Mouse (Mus musculus) neural tube, embryonic 14.5 days (tissue): ENCODE data around the gene Borcs6. TPM values are rescaled to one million over a fixed set of nuclear protein-coding genes. Genes with fewer than 3 reads are reported as not detected.
A peak's percentile ranks its signal among the peaks of the same experiment; 100 is the strongest.
"Not testable (repeated sequence)": the region's sequence is repeated elsewhere in the genome, so short reads cannot be mapped to it uniquely, and the experiment has no call there.

Experiments
- ATAC-seq: fragments of 200-750 bp; cut with Nextera tagmentation; 2 replicates; pipeline ENCODE4 v1.8.0; 2017; ENCODE audit warnings: low read depth, mild to moderate bottlenecking, moderate TSS enrichment, moderate library complexity
- H3K27ac ChIP-seq: fragments of 300-500 bp; sonication (generic); 2 replicates; pipeline ENCODE4 v1.5.1; 2014; ENCODE audit warnings: low read depth, mild to moderate bottlenecking, control low read depth, low read length, moderate library complexity, mixed read lengths
- H3K27me3 ChIP-seq: fragments of 300-500 bp; sonication (generic); 2 replicates; pipeline ENCODE4 v1.6.1; 2014; ENCODE audit warnings: low read length; ENCODE audit not compliant: control insufficient read depth, insufficient read depth
- H3K36me3 ChIP-seq: fragments of 300-500 bp; sonication (generic); 2 replicates; pipeline ENCODE4 v1.6.1; 2014; ENCODE audit warnings: low read length, mixed read lengths; ENCODE audit not compliant: control insufficient read depth, insufficient read depth
- H3K4me1 ChIP-seq: fragments of 300-500 bp; sonication (generic); 2 replicates; pipeline ENCODE4 v1.6.1; 2014; ENCODE audit warnings: low read length; ENCODE audit not compliant: control insufficient read depth, insufficient read depth
- H3K4me2 ChIP-seq: fragments of 300-500 bp; sonication (generic); 2 replicates; pipeline ENCODE4 v1.6.1; 2014; ENCODE audit warnings: mild to moderate bottlenecking, low read depth, low read length, control low read depth
- H3K4me3 ChIP-seq: fragments of 300-500 bp; sonication (generic); 2 replicates; pipeline ENCODE4 v1.5.1; 2014; ENCODE audit warnings: low read depth, low read length, control low read depth, mixed read lengths
- H3K9ac ChIP-seq: fragments of 300-500 bp; sonication (generic); replicated peaks from 2 replicates; pipeline ENCODE4 v1.6.1; 2014; ENCODE audit warnings: low read depth, mild to moderate bottlenecking, control low read depth, low read length, mixed read lengths
- H3K9me3 ChIP-seq: fragments of 300-500 bp; sonication (generic); 2 replicates; pipeline ENCODE4 v1.6.1; 2016; ENCODE audit warnings: low read length; ENCODE audit not compliant: control insufficient read depth
- WGBS: fragments of 180-500 bp; shearing (Covaris S2); extraction: QIAGEN DNeasy Blood & Tissue Kit; methylation state at CpG from one replicate; pipeline ENCODE4 v1.1.7; 2014; 5-methylcytosine and 5-hydroxymethylcytosine counted together
- polyA plus RNA-seq: library from polyadenylated mRNA; unstranded; fragments of >200 nt; fragmentation: Nextera tagmentation; extraction: Ambion mirVana; gene quantifications from 2 replicates; pipeline ENCODE4 v1.2.1, GENCODE M21; 2014

Gene Borcs6
- polyA plus RNA-seq = 16.1 and 17.7 TPM in 2 replicates

DNA sequence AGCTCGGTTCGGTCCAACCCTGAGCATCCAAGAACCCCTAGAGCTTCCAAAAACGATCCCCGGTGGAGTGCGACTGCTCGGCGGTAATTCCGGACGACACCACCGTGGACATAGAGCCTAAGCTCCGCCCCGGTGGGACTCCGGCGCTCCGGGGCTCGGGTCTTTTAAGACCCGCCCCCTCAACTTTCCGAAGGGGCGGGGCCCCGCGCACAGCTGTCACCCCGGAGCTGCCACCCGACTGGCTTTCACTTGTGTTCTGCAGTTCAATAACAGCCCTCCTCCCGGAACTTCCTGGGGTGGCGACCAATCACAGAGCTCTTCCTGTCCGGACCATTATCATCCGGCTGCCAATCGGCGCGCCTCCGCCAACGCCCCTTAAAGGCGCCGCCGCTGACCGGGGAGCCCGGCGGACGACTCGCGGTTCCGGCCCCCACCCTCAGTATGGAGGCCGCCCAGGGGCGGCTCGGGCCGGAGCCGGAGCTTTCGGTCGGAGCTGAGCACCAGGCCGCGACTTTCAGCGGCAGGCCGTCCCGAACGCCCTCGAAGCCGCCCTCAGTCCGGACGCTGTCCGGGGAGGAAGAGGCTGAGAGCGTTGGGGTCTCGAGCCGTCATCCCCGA lies at the start of gene Borcs6:
Borcs6 (plus strand) TSS at position 361 of the 618 bp plus-strand sequence.
- Histone ChIP-seq H3K4me3 (peak within 1 kb of the TSS; percentile 85), H3K4me2 (peak within 1 kb of the TSS; percentile 79), H3K9me3 (no peaks in the 10 kb centered on the region), H3K27me3 (no peaks in the 10 kb centered on the region), H3K4me1 (peaks cover 23% of the 10 kb centered on the region), H3K36me3 (no peaks in the 10 kb centered on the region), H3K9ac (peak within 1 kb of the TSS; percentile 80), H3K27ac (peak within 1 kb of the TSS; percentile 91)
- ATAC-seq = peak; percentile 92
- under 1% methylated on average over 63 of the region's 64 CpGs for WGBS

- H3K27ac ChIP-seq = no peak overlapping the region
- 91% methylated on average over 15 of the region's 15 CpGs for WGBS
- no peaks in the 10 kb centered on the region for H3K27me3 ChIP-seq
- H3K9me3 ChIP-seq = no peaks in the 10 kb centered on the region
- peaks cover 6% of the 10 kb centered on the region; the same call in 1 of the 2 replicates for H3K4me1 ChIP-seq
- no peaks in the 10 kb centered on the region for H3K36me3 ChIP-seq
- ATAC-seq = no peak
- no peak overlapping the region for H3K9ac ChIP-seq
- H3K4me2 ChIP-seq = no peak overlapping the region
- H3K4me3 ChIP-seq = no peak overlapping the region
Observed at GRCm38 (mm10) chr11:69010400-69011323, 48.9 kb upstream of the Borcs6 start.

DNA sequence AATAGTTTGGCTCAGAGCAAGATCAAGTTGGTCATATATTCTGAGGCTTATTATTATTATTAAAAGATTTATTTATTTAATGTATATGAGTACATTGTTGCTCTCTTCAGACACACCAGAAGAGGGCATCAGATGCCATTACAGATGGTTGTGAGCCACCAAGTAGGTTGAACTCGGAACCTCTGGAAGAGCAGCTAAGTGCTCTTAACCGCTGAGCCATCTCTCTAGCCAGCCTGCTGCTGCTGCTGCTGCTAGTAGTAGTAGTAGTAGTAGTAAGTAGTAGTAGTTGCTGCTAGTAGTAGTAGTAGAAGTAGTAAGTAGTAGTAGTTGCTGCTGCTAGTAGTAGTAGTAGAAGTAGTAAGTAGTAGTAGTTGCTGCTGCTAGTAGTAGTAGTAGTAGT lies 48.1 kb upstream of the Borcs6 start:
- peak overlapping the region; percentile 67 for H3K4me2 ChIP-seq
- H3K27me3 ChIP-seq, H3K36me3 ChIP-seq, H3K4me1 ChIP-seq, ATAC-seq, H3K9ac ChIP-seq, H3K9me3 ChIP-seq: not testable (repeated sequence)
- H3K27ac ChIP-seq = peak overlapping the region; percentile 89; the same call in 1 of the 2 replicates
- peak overlapping the region; percentile 46 for H3K4me3 ChIP-seq
- WGBS = 78% methylated on average over 2 of the region's 2 CpGs

GRCm38 (mm10) chr11:69012071-69012601 lies 47.4 kb upstream of the Borcs6 start:
- H3K27ac ChIP-seq = peak overlapping the region; percentile 89
- peak overlapping the region; percentile 63 for H3K9ac ChIP-seq
- peaks cover 12% of the 10 kb centered on the region for H3K4me1 ChIP-seq
- H3K27me3 ChIP-seq = no peaks in the 10 kb centered on the region
- H3K4me2 ChIP-seq = peak overlapping the region; percentile 67
- ATAC-seq = peak; percentile 60
- no peaks in the 10 kb centered on the region for H3K36me3 ChIP-seq
- 1% methylated on average over 18 of the region's 18 CpGs for WGBS
- peak overlapping the region; percentile 46 for H3K4me3 ChIP-seq
- no peaks in the 10 kb centered on the region for H3K9me3 ChIP-seq

- ATAC-seq = peak; percentile 96
- no peaks in the 10 kb centered on the region for H3K9me3 ChIP-seq
- no peaks in the 10 kb centered on the region for H3K27me3 ChIP-seq
- no peaks in the 10 kb centered on the region for H3K36me3 ChIP-seq
- H3K4me3 ChIP-seq = peak within 1 kb of the TSS; percentile 60
- H3K4me1 ChIP-seq = peaks cover 10% of the 10 kb centered on the region
- H3K27ac ChIP-seq = peak within 1 kb of the TSS; percentile 85
- peak within 1 kb of the TSS; percentile 83 for H3K9ac ChIP-seq
- peak within 1 kb of the TSS; percentile 67 for H3K4me2 ChIP-seq
- WGBS = 6% methylated on average over 38 of the region's 38 CpGs
Observed at GRCm38 (mm10) chr11:69015644-69016441, 43.7 kb upstream of the Borcs6 start, which contains the start of gene Ctc1. Ctc1 (plus strand) TSS chr11:69015911.

DNA sequence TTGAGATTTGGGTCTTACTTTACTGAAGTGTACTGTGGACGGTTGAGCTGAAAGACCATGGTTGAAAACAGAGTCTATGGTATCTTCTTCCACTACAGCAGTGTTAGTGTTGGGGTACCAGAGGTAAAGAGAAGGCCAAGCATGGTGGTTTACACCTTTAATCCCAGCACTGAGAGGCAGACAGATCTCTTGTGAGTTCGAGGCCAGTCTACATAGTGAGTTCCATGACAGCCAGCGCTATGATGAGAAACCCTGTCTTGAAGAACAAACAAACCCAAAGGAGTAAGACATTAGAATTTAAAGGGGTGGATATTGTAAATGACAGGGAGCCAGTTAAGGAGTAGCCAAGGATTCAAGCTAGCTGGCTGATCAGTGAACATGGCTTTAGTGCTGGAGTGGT lies 42.8 kb upstream of the Borcs6 start:
- 72% methylated on average over 3 of the region's 3 CpGs for WGBS
- H3K4me3 ChIP-seq = peak overlapping the region; percentile 60
- H3K4me1 ChIP-seq = peaks cover 7% of the 10 kb centered on the region
- no peaks in the 10 kb centered on the region for H3K36me3 ChIP-seq
- peak overlapping the region; percentile 85; the same call in 1 of the 2 replicates for H3K27ac ChIP-seq
- no peaks in the 10 kb centered on the region for H3K9me3 ChIP-seq
- peak overlapping the region; percentile 67 for H3K4me2 ChIP-seq
- H3K27me3 ChIP-seq = no peaks in the 10 kb centered on the region
- peak overlapping the region; percentile 83 for H3K9ac ChIP-seq
- ATAC-seq = no peak

- Histone ChIP-seq H3K4me3 (no peak overlapping the region), H3K4me1 (peaks cover 7% of the 10 kb centered on the region), H3K4me2 (no peak overlapping the region), H3K27me3 (no peaks in the 10 kb centered on the region), H3K36me3 (peaks cover 33% of the 10 kb centered on the region), H3K9me3 (no peaks in the 10 kb centered on the region), H3K9ac (no peak overlapping the region), H3K27ac (no peak overlapping the region)
- no peak for ATAC-seq
Observed at GRCm38 (mm10) chr11:69020691-69021090, 38.8 kb upstream of the Borcs6 start.

- ATAC-seq = no peak
- Histone ChIP-seq H3K4me3 (no peak overlapping the region), H3K27ac (no peak overlapping the region), H3K9me3 (no peaks in the 10 kb centered on the region), H3K4me2 (no peak overlapping the region), H3K9ac (no peak overlapping the region), H3K4me1 (no peaks in the 10 kb centered on the region), H3K36me3 (peaks cover 65% of the 10 kb centered on the region), H3K27me3 (no peaks in the 10 kb centered on the region)
- WGBS = 94% methylated on average over 3 of the region's 3 CpGs
Observed at GRCm38 (mm10) chr11:69026562-69026961, 33.0 kb upstream of the Borcs6 start.
